Mouse (Mus musculus) kidney, adult 18-20 months (tissue): ENCODE data around the gene Ckb.
"Not testable (repeated sequence)": the region's sequence is repeated elsewhere in the genome, so short reads cannot be mapped to it uniquely, and the experiment has no call there.

Experiments used
- DNase-seq: peaks from one replicate; pipeline ENCODE4 v3.0.0; 2021

The Ckb gene

GRCm38 (mm10) chr12:111672176-111672575, at the start of gene Ckb:
Gene Ckb (minus strand): TSS chr12:111672338.
- DNase-seq, result peak; percentile 74

DNA sequence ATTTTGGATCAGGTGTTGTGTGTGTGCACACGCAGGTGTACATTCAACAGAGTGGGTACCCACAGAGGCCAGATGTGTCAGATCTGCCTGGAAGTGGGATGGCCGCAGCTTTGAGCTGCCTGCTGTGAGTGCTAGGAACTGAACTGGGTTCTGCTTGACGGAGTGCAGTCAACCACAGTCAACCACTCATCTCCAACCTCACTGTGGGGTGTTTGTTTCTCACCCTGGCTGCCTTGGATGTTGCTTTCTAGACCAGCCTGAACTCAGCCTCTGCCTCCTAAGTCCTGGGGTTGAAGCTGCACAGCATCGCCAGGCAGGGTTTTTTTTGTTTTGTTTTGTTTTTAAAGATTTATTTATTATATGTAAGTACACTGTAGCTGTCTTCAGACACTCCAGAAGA, 48.1 kb upstream of the Ckb start:
- DNase-seq, result no peak

GRCm38 (mm10) chr12:111718656-111719055, 46.5 kb upstream of the Ckb start:
- no peak for DNase-seq

DNA sequence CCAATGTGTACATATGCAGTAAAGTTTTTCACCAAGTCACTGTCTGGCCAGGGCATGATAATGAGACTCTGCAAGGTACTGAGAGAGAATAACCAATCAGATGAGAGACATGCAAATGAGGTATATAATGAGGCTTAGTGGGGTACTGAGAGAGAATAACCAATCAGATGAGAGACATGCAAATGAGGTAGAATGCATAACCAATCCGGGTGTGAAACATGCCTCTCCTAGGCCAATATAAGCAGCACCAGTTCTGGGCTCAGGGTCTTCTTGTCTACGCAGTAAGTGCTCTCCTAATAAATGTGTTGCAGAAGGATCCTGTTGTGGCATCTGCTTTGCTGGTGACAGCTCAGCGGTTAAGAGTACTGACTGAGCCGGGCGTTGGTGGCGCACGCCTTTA, 44.4 kb upstream of the Ckb start:
- no peak for DNase-seq

- not testable (repeated sequence) for DNase-seq
Measured at GRCm38 (mm10) chr12:111713880-111714279, 41.7 kb upstream of the Ckb start.

- DNase-seq, result peak; percentile 93
Measured at GRCm38 (mm10) chr12:111713004-111713651, 41.0 kb upstream of the Ckb start, which contains the start of the genes Bag5 and Apopt1. Gene Bag5 (minus strand): TSS chr12:111713257. Gene Apopt1 (plus strand): TSS chr12:111713261.

- DNase-seq, result no peak
Measured at GRCm38 (mm10) chr12:111712476-111712875, 40.3 kb upstream of the Ckb start.

GRCm38 (mm10) chr12:111710091-111710490, 38.0 kb upstream of the Ckb start:
- no peak for DNase-seq

GRCm38 (mm10) chr12:111708181-111708580, 36.0 kb upstream of the Ckb start:
- DNase-seq, result no peak

DNA sequence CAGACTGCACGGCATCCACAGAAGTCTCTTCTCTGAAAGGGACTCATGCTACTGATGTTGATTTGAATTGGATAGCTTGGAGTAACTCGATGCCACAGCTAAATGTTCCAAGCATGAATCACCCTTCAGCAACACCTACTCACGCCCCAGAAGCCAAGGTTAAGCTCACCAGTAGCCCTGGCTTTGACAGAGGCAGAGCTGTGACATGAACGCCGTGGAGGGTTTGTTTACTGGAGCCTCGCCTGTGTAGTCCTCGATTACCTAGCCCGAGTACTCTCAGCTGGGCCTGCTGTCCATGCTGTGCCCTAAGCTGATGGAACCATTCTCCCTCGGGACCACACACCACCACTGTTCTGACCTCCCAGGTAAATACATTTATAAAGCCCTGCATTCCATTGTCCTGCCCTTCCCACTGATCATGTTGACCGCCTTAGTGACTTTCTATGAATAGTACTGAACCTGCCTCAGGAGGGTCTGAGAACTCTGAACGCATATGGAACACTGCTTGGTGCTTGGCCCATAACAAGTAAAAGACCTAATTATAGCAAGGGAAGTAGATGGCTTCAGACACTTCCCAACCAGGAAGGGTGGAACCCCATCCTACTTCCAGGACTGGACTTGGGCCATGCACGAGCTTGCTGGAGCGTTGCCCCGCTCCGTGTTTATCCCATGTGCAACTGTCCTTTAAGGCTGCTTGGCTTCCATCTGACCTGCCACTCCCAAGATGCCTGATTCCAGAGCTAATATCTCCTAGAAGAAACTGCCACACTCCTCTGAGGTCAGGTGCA, 33.2 kb upstream of the Ckb start:
- DNase-seq, result peak; percentile 73

DNA sequence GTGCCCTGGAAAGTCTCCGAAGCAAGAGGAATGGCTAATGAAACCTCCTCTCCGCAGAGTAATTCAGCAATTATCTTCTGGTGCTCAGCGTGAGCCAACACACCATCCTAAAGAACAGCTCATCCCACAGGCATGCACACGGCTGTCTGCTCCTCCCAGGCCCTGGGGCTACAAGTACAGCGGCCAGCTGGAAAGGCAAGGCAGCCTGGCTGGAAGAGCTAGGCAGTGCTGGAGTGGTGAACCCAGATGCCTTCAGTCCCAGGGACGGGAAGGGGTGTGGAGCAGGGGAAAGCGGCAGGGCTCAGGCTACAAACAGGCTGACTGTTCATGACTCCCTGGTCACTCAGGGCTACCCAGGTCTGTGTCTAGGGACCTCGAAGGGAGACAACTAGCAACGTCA, 32.5 kb upstream of the Ckb start:
- no peak for DNase-seq

GRCm38 (mm10) chr12:111703301-111703700, 31.2 kb upstream of the Ckb start:
- no peak for DNase-seq

- DNase-seq, result no peak
Measured at GRCm38 (mm10) chr12:111700920-111701458, 28.9 kb upstream of the Ckb start.

DNA sequence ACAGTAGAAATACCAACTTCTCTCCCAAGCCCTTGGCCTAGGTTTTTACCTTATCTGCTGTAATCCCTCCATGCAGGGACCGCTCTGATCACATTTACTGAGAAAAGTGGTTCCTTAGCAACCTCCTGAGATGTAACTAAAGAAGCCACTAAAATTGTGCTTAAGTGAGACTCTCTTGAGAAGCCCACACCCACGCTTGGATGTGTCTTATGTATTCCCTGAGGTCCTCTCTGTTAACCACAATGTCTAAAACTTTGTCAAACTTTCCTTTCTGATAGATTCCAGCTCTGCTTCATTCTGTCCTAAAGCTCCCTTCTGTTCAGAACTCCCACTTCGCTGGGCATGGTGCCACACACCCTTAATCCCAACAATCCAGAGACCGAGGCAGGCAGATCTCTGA, 27.4 kb upstream of the Ckb start:
- no peak for DNase-seq

DNA sequence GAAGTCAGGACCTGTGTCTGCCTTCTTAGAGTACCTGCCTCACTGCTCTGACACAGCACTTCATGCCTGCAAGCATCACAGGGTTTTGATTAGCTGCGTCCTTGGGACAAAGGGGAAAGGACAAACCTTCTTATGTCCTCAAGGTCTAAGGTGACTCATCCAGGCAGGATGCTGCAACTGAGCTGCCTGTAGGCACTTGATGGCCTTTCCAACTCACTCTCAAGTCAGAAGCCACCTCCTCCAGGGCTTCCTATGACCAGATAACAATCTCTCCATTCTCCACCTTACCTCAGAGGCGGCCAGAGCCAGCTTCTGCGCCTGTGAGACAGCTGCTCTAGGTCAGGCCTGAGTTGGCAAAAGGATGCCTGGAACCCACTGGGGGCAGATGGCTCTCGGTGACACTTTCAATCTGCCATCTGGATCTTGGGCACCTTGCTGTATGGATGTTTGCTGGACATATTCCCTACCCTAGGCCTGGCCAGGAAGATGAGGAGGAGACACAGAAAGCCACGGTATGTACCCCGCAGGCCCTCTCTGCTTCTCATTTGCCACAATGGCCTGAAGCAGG, 26.3 kb upstream of the Ckb start:
- DNase-seq, result no peak

GRCm38 (mm10) chr12:111697708-111698107, 25.6 kb upstream of the Ckb start:
- DNase-seq, result no peak

DNA sequence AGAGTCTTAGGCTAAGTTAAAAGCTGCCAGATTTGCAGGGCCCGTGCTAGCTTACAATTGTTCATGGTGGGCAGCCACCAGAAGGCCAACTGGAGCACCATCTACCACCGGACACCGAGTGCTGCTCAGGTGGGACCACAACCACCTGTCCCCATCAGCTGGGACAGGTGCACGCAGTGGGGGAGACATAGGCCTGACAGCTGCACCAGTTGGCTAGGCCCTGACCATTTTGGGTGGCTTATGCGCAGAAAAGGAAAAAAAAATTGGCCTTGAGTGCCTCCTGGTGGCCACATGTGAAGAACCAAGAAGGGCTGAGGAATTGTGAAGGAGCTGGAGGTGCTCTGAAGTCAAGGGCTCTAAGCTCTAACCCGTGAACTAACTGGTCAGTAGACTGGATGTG, 24.1 kb upstream of the Ckb start:
- peak; percentile 81 for DNase-seq

DNA sequence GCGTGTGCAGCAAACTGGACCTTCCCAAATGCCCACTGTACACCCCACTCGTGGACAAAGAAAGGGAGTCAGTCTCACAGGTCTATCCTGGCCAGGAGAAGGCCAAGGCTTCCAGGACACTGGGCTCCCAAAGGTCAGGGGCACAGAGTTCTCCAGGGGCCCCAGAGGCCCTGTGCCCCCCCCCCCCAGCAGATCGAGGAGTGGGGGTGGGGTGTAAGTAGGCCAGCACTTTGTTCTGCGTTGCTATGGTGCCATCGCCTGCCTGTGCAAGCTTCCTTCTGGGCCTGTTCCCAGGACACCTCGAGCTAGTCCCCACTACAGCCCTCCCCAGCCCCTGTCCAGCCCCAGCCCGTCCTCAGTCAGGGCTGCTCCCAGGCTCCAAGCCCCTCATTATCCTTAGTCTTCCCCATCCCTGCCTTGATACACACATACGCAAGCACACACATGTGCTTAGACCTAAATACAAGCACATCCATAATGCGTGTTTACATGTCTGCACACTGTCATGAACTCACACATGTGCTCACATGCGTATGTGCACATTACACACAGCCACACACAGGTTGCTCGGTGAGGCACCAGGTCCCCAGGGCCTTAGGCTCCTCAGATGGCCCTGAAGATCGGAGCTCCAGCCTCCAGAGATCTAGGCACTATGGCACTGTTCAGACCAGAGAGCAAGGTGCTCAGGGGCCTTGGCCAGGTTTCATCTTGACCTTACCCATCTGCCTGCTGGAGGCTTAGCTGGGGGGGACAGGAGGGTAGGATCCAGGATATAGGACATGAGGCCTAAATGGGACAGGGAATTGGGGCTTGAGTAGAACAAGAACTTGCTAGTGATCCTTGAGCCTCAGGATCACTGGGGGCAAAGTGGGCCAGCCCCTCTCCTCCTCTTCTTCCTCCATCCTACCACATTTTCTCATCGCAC, 23.0 kb upstream of the Ckb start:
- no peak for DNase-seq

DNA sequence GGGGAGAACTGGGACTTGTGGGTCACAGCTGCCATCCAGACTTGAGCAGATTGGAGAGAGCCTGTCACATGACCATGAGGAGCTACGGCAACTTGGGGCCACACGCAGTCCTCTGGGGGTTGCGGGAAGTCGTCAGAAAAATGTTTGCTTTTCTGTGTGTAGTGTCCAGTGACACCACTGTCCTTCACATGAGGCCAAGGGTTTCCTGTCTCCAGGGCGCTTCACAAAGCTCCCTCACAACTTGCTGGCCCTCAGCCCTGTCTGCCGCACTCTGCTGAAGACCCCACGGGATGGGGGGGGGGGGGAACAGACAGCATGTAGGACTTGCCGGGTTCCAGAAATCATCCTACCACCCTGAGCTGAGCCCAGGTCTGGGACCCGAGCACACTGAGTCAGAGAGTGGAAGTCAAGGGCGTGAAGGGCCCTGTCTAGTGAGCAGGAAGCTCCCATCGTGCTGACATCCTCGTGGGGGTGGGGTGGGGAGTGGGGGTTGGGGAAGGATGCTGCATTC, 22.2 kb upstream of the Ckb start:
- DNase-seq, result no peak

- DNase-seq, result peak; percentile 19
Measured at GRCm38 (mm10) chr12:111693341-111694270, 21.5 kb upstream of the Ckb start.

DNA sequence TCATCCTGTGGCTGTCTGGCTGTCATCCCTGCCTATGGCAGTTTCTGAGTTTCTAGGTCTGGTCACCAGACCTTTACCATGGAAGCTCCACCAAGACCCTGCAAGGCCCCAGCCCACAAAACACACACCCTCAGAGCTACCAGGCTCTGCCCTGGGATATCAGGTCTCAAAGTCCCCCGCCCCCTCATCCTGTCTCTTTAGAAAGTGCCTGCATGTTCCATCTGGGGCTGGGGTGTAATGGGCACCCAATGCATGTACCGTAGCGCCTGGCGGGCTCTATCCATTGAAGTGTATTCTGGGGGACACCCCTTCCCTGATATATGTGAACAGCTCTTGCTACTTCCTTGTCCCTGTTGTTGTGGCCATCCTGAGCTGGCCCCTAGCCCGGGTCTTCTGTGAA, 20.8 kb upstream of the Ckb start:
- DNase-seq, result no peak
